Mouse (Mus musculus): Measurements from ENCODE around the gene Grk2. TPM values are rescaled to one million over a fixed set of nuclear protein-coding genes. Genes with fewer than 3 reads are reported as not detected.

Gene Grk2
- polyA plus RNA-seq, 1 experiment from 2014 or later: 74.9 TPM

DNA sequence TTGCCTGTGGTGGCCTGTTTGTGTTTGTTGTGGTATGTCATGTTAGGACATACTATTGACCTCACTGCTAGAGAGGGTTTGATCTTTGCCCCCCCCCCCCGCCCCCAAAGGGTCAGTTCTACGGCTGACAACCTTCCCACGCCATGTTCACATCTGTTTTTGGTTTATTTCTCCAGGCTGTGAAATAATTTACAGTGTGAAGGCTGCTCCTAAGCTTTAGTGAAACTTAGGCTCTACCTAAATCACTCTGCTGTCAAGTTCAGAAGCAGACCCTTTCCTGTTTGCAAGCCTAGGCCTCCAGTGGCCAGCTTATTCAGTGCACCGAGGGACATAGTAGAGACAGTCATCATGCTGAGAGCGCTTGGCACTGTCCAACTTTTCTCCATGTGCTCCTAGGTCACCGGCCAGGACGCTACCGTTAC, 65.8 kb downstream of the Grk2 start:
- ATAC-seq (no peak), DNase-seq (ENCODE audit: low read depth, low spot score) (no peak)
- no peaks in the 10 kb centered on the region for H3K27me3 ChIP-seq
- ChIA-PET CTCF (no interaction called here), POLR2A (no interaction called here)
- in situ Hi-C loops (cut with MboI; ENCODE audit: low pct_unique_long_range_greater_than_20kb): no loop called here
- no peak for TF ChIP-seq CTCF (IDR thresholded peaks at IDR 0.05)

Other genes with a start within 250 kb of the Grk2 start
- not detected for gene Gstp3, start 246.7 kb downstream of the Grk2 start, polyA plus RNA-seq (2021)
- gene Cabp2, start 224.6 kb downstream of the Grk2 start, polyA plus RNA-seq (2021): not detected
- 93.8 TPM for gene Cdk2ap2, start 209.0 kb downstream of the Grk2 start, polyA plus RNA-seq (2021)
- 109 TPM for gene Pitpnm1, start 206.2 kb downstream of the Grk2 start, polyA plus RNA-seq (2021)
- 149 TPM for gene Aip, start 180.4 kb downstream of the Grk2 start, polyA plus RNA-seq (2021)
- gene Gpr152, start 166.4 kb downstream of the Grk2 start, polyA plus RNA-seq (2021): not detected
- gene Cabp4, start 162.2 kb downstream of the Grk2 start, polyA plus RNA-seq (2021): 0.17 TPM
- 321 TPM for gene Coro1b, start 157.6 kb downstream of the Grk2 start, polyA plus RNA-seq (2021)
- 0.62 TPM for gene Ptprcap, start 152.6 kb downstream of the Grk2 start, polyA plus RNA-seq (2021)
- 43.0 TPM for gene Rps6kb2, start 142.9 kb downstream of the Grk2 start, polyA plus RNA-seq (2021)
- gene Carns1, start 130.7 kb downstream of the Grk2 start, polyA plus RNA-seq (2021): 13.7 TPM
- gene Tbc1d10c, start 114.9 kb downstream of the Grk2 start, polyA plus RNA-seq (2021): 1.9 TPM
- gene Ppp1ca, start 114.2 kb downstream of the Grk2 start, polyA plus RNA-seq (2021): 674 TPM
- gene Rad9a, start 104.6 kb downstream of the Grk2 start, polyA plus RNA-seq (2021): 33.9 TPM
- 122 TPM for gene Clcf1, start 92.0 kb downstream of the Grk2 start, polyA plus RNA-seq (2021)
- gene AC109138.7, start 91.9 kb downstream of the Grk2 start, polyA plus RNA-seq (2021): 0.62 TPM
- gene Pold4, start 74.3 kb downstream of the Grk2 start, polyA plus RNA-seq (2021): 49.5 TPM
- gene Ssh3, start 37.0 kb downstream of the Grk2 start, polyA plus RNA-seq (2021): 71.3 TPM
- 25.8 TPM for gene Ankrd13d, start 23.1 kb downstream of the Grk2 start, polyA plus RNA-seq (2021)
- gene Kdm2a, start 92.1 kb upstream of the Grk2 start, polyA plus RNA-seq (2021): 79.6 TPM
- 108 TPM for gene Rhod, start 133.2 kb upstream of the Grk2 start, polyA plus RNA-seq (2021)
- 25.2 TPM for gene Syt12, start 171.2 kb upstream of the Grk2 start, polyA plus RNA-seq (2021)
- 0.05 TPM for gene 2010003K11Rik, start 192.4 kb upstream of the Grk2 start, polyA plus RNA-seq (2021)
- gene Pcx, start 204.2 kb upstream of the Grk2 start, polyA plus RNA-seq (2021): 21.5 TPM

All from Patski (cell line).